Mouse (Mus musculus): ENCODE results near the gene Plcl1. TPM values are rescaled to one million over a fixed set of nuclear protein-coding genes. Genes with fewer than 3 reads are reported as not detected.

Plcl1 gene
- total and polyA plus RNA-seq, 3 experiments: 0.05 TPM; not detected in 2

- TF ChIP-seq CTCF (IDR thresholded peaks at IDR 0.05; ENCODE audit: low read depth, low read length) (no peak), GATA2 (IDR thresholded peaks at IDR 0.05; ENCODE audit: borderline replicate concordance, low read depth, low read length) (no peak), TAL1 (conservative IDR thresholded peaks at IDR 0.05; ENCODE audit: low read depth, low read length) (no peak), POLR2AphosphoS5 (IDR thresholded peaks at IDR 0.05; ENCODE audit: insufficient replicate concordance, low read depth, low read length) (no peak), GATA1 (IDR thresholded peaks at IDR 0.05; ENCODE audit: borderline replicate concordance, low read length) (no peak)
- Histone ChIP-seq H3K36me3 (replicated peaks) (no peaks in the 10 kb centered on the region), H3K4me1 (ENCODE audit: insufficient read depth, low read depth, low read length) (no peaks in the 10 kb centered on the region), H3K9me3 (replicated peaks) (no peaks in the 10 kb centered on the region), H3K4me3 (ENCODE audit: low read depth, low read length) (no peak overlapping the region), H3K27me3 (ENCODE audit: insufficient read depth, low read length) (no peaks in the 10 kb centered on the region)
- ATAC-seq (ENCODE audit: extremely low read depth, insufficient number of reproducible peaks, low FRiP score, poor library complexity, severe bottlenecking) (no peak), DNase-seq (ENCODE audit: low spot score) (no peak)
Observed at GRCm38 (mm10) chr1:55430587-55430986, 24.9 kb downstream of the Plcl1 start.

DNA sequence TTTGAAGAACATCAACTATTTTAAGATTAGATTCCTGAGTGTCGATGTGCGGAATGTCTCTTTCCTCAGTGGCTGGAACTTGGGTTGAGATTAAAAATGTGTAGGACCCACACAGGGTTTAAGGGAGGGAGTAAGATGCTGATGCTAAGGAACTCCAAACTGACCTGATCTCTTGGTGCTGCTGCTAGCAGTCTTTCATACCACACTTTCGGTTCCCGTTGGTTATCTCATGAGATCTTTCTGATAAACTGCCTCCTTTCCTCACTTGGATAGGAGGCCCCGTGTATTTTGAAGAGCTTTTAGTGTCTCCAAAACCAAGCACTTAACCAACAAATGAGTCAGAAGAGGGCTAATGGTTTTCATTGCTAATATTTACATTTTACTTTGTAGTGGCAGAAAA, 30.9 kb downstream of the Plcl1 start:
- DNase-seq (ENCODE audit: low spot score): no peak
- TF ChIP-seq POLR2AphosphoS5 (IDR thresholded peaks at IDR 0.05; ENCODE audit: insufficient replicate concordance, low read depth, low read length): no peak
- no peak for TF ChIP-seq GATA1 (IDR thresholded peaks at IDR 0.05; ENCODE audit: borderline replicate concordance, low read length)
- TF ChIP-seq GATA2 (IDR thresholded peaks at IDR 0.05; ENCODE audit: borderline replicate concordance, low read depth, low read length): no peak
- TF ChIP-seq CTCF (IDR thresholded peaks at IDR 0.05; ENCODE audit: low read depth, low read length): no peak
- Histone ChIP-seq H3K4me1 (ENCODE audit: insufficient read depth, low read depth, low read length) (no peaks in the 10 kb centered on the region), H3K27me3 (ENCODE audit: insufficient read depth, low read length) (no peaks in the 10 kb centered on the region), H3K36me3 (replicated peaks) (no peaks in the 10 kb centered on the region), H3K4me3 (ENCODE audit: low read depth, low read length) (no peak overlapping the region), H3K9me3 (replicated peaks) (no peaks in the 10 kb centered on the region)
- ATAC-seq (ENCODE audit: extremely low read depth, insufficient number of reproducible peaks, low FRiP score, poor library complexity, severe bottlenecking): no peak

DNA sequence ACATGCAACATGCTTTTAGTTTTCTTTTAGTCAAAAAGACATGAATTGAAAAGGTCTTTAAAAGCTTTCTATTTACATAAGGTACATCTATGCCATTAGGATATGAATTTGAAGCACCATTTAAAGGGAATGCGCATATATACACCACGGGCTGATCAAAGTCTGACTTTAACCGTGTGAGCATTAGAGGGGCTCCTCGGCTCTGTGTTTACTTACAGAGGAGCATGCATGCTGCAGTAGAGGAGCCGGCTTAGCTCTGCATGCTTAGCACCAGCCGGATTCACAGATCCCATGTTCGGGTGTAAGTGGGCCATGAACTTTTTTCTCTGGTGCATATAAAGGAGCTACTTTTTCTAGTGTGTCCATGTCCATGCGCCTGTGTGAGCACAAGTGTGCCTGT, 31.4 kb downstream of the Plcl1 start:
- no peak for DNase-seq (ENCODE audit: low spot score)
- Histone ChIP-seq H3K27me3 (ENCODE audit: insufficient read depth, low read length) (no peaks in the 10 kb centered on the region), H3K36me3 (replicated peaks) (no peaks in the 10 kb centered on the region), H3K9me3 (replicated peaks) (no peaks in the 10 kb centered on the region), H3K4me1 (ENCODE audit: insufficient read depth, low read depth, low read length) (no peaks in the 10 kb centered on the region), H3K4me3 (ENCODE audit: low read depth, low read length) (no peak overlapping the region)
- TF ChIP-seq CTCF (IDR thresholded peaks at IDR 0.05; ENCODE audit: low read depth, low read length): no peak
- no peak for TF ChIP-seq GATA1 (IDR thresholded peaks at IDR 0.05; ENCODE audit: borderline replicate concordance, low read length)
- TF ChIP-seq TAL1 (conservative IDR thresholded peaks at IDR 0.05; ENCODE audit: low read depth, low read length): no peak
- TF ChIP-seq GATA2 (IDR thresholded peaks at IDR 0.05; ENCODE audit: borderline replicate concordance, low read depth, low read length): no peak
- TF ChIP-seq POLR2AphosphoS5 (IDR thresholded peaks at IDR 0.05; ENCODE audit: insufficient replicate concordance, low read depth, low read length): no peak
- ATAC-seq (ENCODE audit: extremely low read depth, insufficient number of reproducible peaks, low FRiP score, poor library complexity, severe bottlenecking): no peak

GRCm38 (mm10) chr1:55438617-55439016, 32.9 kb downstream of the Plcl1 start:
- DNase-seq (ENCODE audit: low spot score) (no peak), ATAC-seq (ENCODE audit: extremely low read depth, insufficient number of reproducible peaks, low FRiP score, poor library complexity, severe bottlenecking) (no peak)
- no peaks in the 10 kb centered on the region for H3K4me1 ChIP-seq (ENCODE audit: insufficient read depth, low read depth, low read length)

GRCm38 (mm10) chr1:55445043-55445688, 39.4 kb downstream of the Plcl1 start:
- TF ChIP-seq TAL1 (conservative IDR thresholded peaks at IDR 0.05; ENCODE audit: low read depth, low read length): no peak
- TF ChIP-seq GATA2 (IDR thresholded peaks at IDR 0.05; ENCODE audit: borderline replicate concordance, low read depth, low read length): no peak
- no peak for TF ChIP-seq POLR2AphosphoS5 (IDR thresholded peaks at IDR 0.05; ENCODE audit: insufficient replicate concordance, low read depth, low read length)
- TF ChIP-seq CTCF (IDR thresholded peaks at IDR 0.05; ENCODE audit: low read depth, low read length): no peak
- no peak for TF ChIP-seq GATA1 (IDR thresholded peaks at IDR 0.05; ENCODE audit: borderline replicate concordance, low read length)
- Histone ChIP-seq H3K9me3 (replicated peaks) (no peaks in the 10 kb centered on the region), H3K4me3 (ENCODE audit: low read depth, low read length) (no peak overlapping the region), H3K36me3 (replicated peaks) (no peaks in the 10 kb centered on the region), H3K27me3 (ENCODE audit: insufficient read depth, low read length) (no peaks in the 10 kb centered on the region; the same call in 1 of the 2 replicates), H3K4me1 (ENCODE audit: insufficient read depth, low read depth, low read length) (no peaks in the 10 kb centered on the region)
- DNase-seq (ENCODE audit: low spot score) (no peak), ATAC-seq (ENCODE audit: extremely low read depth, insufficient number of reproducible peaks, low FRiP score, poor library complexity, severe bottlenecking) (no peak)

More at GRCm38 (mm10) chr1:55438617-55439016, 32.9 kb downstream of the Plcl1 start:
- H3K36me3 ChIP-seq (replicated peaks): no peaks in the 10 kb centered on the region
- no peaks in the 10 kb centered on the region for H3K9me3 ChIP-seq (replicated peaks)
- H3K4me3 ChIP-seq (ENCODE audit: low read depth, low read length): no peak overlapping the region
- no peaks in the 10 kb centered on the region for H3K27me3 ChIP-seq (ENCODE audit: insufficient read depth, low read length)
- TF ChIP-seq TAL1 (conservative IDR thresholded peaks at IDR 0.05; ENCODE audit: low read depth, low read length) (no peak), CTCF (IDR thresholded peaks at IDR 0.05; ENCODE audit: low read depth, low read length) (no peak), POLR2AphosphoS5 (IDR thresholded peaks at IDR 0.05; ENCODE audit: insufficient replicate concordance, low read depth, low read length) (no peak), GATA1 (IDR thresholded peaks at IDR 0.05; ENCODE audit: borderline replicate concordance, low read length) (no peak), GATA2 (IDR thresholded peaks at IDR 0.05; ENCODE audit: borderline replicate concordance, low read depth, low read length) (no peak)

DNA sequence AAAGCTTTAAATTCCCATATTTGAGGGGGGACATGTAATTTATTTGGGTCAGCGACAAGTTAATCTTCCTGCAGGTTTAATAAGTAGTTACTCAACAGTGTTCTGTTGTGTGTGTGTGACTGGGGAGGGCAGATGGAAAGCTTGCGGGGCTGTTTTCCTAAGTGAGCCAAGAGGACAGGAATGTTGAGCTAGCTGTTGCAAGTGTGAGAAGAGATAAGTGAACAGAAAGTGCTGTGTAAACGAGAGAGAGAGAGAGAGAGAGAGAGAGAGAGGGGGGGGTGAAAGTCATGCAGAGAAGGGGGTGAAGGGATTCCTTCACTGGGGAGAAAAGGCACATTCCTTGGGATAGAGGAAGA, 39.9 kb downstream of the Plcl1 start:
- DNase-seq (ENCODE audit: low spot score) (no peak), ATAC-seq (ENCODE audit: extremely low read depth, insufficient number of reproducible peaks, low FRiP score, poor library complexity, severe bottlenecking) (no peak)
- TF ChIP-seq GATA1 (IDR thresholded peaks at IDR 0.05; ENCODE audit: borderline replicate concordance, low read length) (no peak), TAL1 (conservative IDR thresholded peaks at IDR 0.05; ENCODE audit: low read depth, low read length) (no peak), CTCF (IDR thresholded peaks at IDR 0.05; ENCODE audit: low read depth, low read length) (no peak), POLR2AphosphoS5 (IDR thresholded peaks at IDR 0.05; ENCODE audit: insufficient replicate concordance, low read depth, low read length) (no peak), GATA2 (IDR thresholded peaks at IDR 0.05; ENCODE audit: borderline replicate concordance, low read depth, low read length) (no peak)
- Histone ChIP-seq H3K9me3 (replicated peaks) (no peaks in the 10 kb centered on the region), H3K27me3 (ENCODE audit: insufficient read depth, low read length) (no peaks in the 10 kb centered on the region; the same call in 1 of the 2 replicates), H3K4me3 (ENCODE audit: low read depth, low read length) (no peak overlapping the region), H3K4me1 (ENCODE audit: insufficient read depth, low read depth, low read length) (no peaks in the 10 kb centered on the region), H3K36me3 (replicated peaks) (no peaks in the 10 kb centered on the region)
